Comparison of ENCODE assay signal across 9 mouse cellular contexts in genomic region chr8:34300331-34300903, GRCm38 (mm10).
A peak's percentile ranks its signal among the peaks of the same experiment; 100 is the strongest.
DNase-seq lines count a peak whose midpoint lies in the region; ATAC-seq and TF ChIP-seq lines count a peak whose summit lies in the region.
"Had no signal": no experiment of that assay in that cellular context is flagged by ENCODE, and none has a peak within 500 bp of the region (broad histone marks: within the 10 kb centered on the region; RNA-seq: fewer than 3 reads in every experiment).

No protein-coding gene starts in this region.

- peak; percentile 61 for DNase-seq in embryonic facial prominence, embryonic 14.5 days (ENCODE audit: low spot score)
- DNase-seq in embryonic facial prominence, embryonic 10.5 days (ENCODE audit: low spot score) = no peak
- DNase-seq in MN1 (ENCODE audit: low spot score) = peak; percentile 97
- DNase-seq in heart, postnatal 0 days (ENCODE audit: low spot score) = peak; percentile 42
- peak; percentile 42 to 53 for DNase-seq in kidney, postnatal 4 days
- no peak for DNase-seq in left cerebral cortex, adult 18-20 months (ENCODE audit: low spot score in 2 of 2)
- no peak for DNase-seq in ovary, postnatal 10 days (ENCODE audit: low spot score)
- no peak for DNase-seq in yolk sac, embryonic 10.5 days (ENCODE audit: low spot score)

- no peak overlapping the region for H3K9ac ChIP-seq in embryonic facial prominence, embryonic 14.5 days (ENCODE audit: low read depth, low read length)
- no peak overlapping the region for H3K9ac ChIP-seq in heart, postnatal 0 days (replicated peaks; ENCODE audit: low read depth, low read length)
- H3K9ac ChIP-seq: limb, embryonic 15.5 days had no signal

- peak; percentile 41 for ATAC-seq in embryonic facial prominence, embryonic 14.5 days (ENCODE audit: low read depth)
- ATAC-seq in heart, postnatal 0 days (ENCODE audit: insufficient read depth, low read depth) = peak; percentile 20; the same call in 1 of the 2 replicates

- no peaks in the 10 kb centered on the region for H3K36me3 ChIP-seq in embryonic facial prominence, embryonic 14.5 days (ENCODE audit: control insufficient read depth, insufficient read depth, low read length)
- no peaks in the 10 kb centered on the region for H3K36me3 ChIP-seq in embryonic facial prominence, embryonic 10.5 days (replicated peaks)
- no peaks in the 10 kb centered on the region for H3K36me3 ChIP-seq in heart, postnatal 0 days (replicated peaks; ENCODE audit: control insufficient read depth, insufficient read depth, low read length)
- H3K36me3 ChIP-seq: limb, embryonic 15.5 days had no signal

- peak overlapping the region; percentile 11; the same call in 1 of the 2 replicates for H3K4me2 ChIP-seq in embryonic facial prominence, embryonic 14.5 days (ENCODE audit: low read depth, low read length)
- peak overlapping the region; percentile 52 for H3K4me2 ChIP-seq in heart, postnatal 0 days (ENCODE audit: low read depth, low read length)
- H3K4me2 ChIP-seq: limb, embryonic 15.5 days had no signal

- TF ChIP-seq CTCF in heart, postnatal 0 days (IDR thresholded peaks at IDR 0.05; ENCODE audit: low read depth) = no peak

- no peak overlapping the region for H3K4me3 ChIP-seq in embryonic facial prominence, embryonic 14.5 days (ENCODE audit: low read depth, low read length)
- H3K4me3 ChIP-seq in embryonic facial prominence, embryonic 10.5 days = no peak overlapping the region
- H3K4me3 ChIP-seq in heart, postnatal 0 days (ENCODE audit: low read depth, low read length) = peak overlapping the region; percentile 31
- H3K4me3 ChIP-seq: limb, embryonic 15.5 days had no signal

- peaks cover under 1% of the 10 kb centered on the region; the same call in 1 of the 2 replicates for H3K4me1 ChIP-seq in embryonic facial prominence, embryonic 14.5 days (ENCODE audit: control insufficient read depth, insufficient read depth, low read length)
- 0 out of 2 replicates have a peak, but pooled peaks cover 5% of the 10 kb centered on the region for H3K4me1 ChIP-seq in embryonic facial prominence, embryonic 10.5 days
- 0 out of 2 replicates have a peak, but pooled peaks cover 6% of the 10 kb centered on the region for H3K4me1 ChIP-seq in heart, postnatal 0 days (ENCODE audit: control insufficient read depth, insufficient read depth)
- H3K4me1 ChIP-seq: limb, embryonic 15.5 days had no signal

- H3K27me3 ChIP-seq in embryonic facial prominence, embryonic 14.5 days (replicated peaks; ENCODE audit: control insufficient read depth, insufficient read depth, low read length) = 0 out of 2 replicates have a peak, but pooled peaks cover 4% of the 10 kb centered on the region
- no peaks in the 10 kb centered on the region for H3K27me3 ChIP-seq in embryonic facial prominence, embryonic 10.5 days (replicated peaks; ENCODE audit: low read depth, poor library complexity, severe bottlenecking)
- no peaks in the 10 kb centered on the region; the same call in 1 of the 2 replicates for H3K27me3 ChIP-seq in heart, postnatal 0 days (ENCODE audit: control insufficient read depth, insufficient read depth, low read length)
- H3K27me3 ChIP-seq: limb, embryonic 15.5 days had no signal

- no peak for TF ChIP-seq EP300 in heart, postnatal 0 days (IDR thresholded peaks at IDR 0.05; ENCODE audit: low read depth)

- H3K9me3 ChIP-seq in embryonic facial prominence, embryonic 14.5 days (ENCODE audit: control insufficient read depth, low read length) = no peaks in the 10 kb centered on the region
- H3K9me3 ChIP-seq in embryonic facial prominence, embryonic 10.5 days = no peaks in the 10 kb centered on the region
- H3K9me3 ChIP-seq in heart, postnatal 0 days (replicated peaks; ENCODE audit: control insufficient read depth, low read length) = no peaks in the 10 kb centered on the region
- H3K9me3 ChIP-seq: limb, embryonic 15.5 days had no signal

- 53% methylated on average over 15 of the region's 15 CpGs for WGBS in embryonic facial prominence, embryonic 14.5 days
- WGBS in embryonic facial prominence, embryonic 10.5 days = 68% methylated on average over 15 of the region's 15 CpGs
- 22% methylated on average over 15 of the region's 15 CpGs for WGBS in heart, postnatal 0 days

- no peak overlapping the region for H3K27ac ChIP-seq in embryonic facial prominence, embryonic 14.5 days (replicated peaks; ENCODE audit: low read depth, low read length)
- no peak overlapping the region for H3K27ac ChIP-seq in embryonic facial prominence, embryonic 10.5 days (replicated peaks)
- H3K27ac ChIP-seq in heart, postnatal 0 days (ENCODE audit: low read depth) = no peak overlapping the region
- H3K27ac ChIP-seq: limb, embryonic 15.5 days had no signal

Comparison
In these comparisons a context has a peak if more than half of its experiments do, and no peak if none do; other contexts are left out.
1. DNase-seq: peak in embryonic facial prominence, embryonic 14.5 days (single experiment), MN1 (single experiment), heart, postnatal 0 days (single experiment) and kidney, postnatal 4 days (2 of 2); none in embryonic facial prominence, embryonic 10.5 days (single experiment), left cerebral cortex, adult 18-20 months (0 of 2), ovary, postnatal 10 days (single experiment) and yolk sac, embryonic 10.5 days (single experiment).